Mouse (Mus musculus) left cerebral cortex, postnatal 25 days (tissue): Measurements from ENCODE around the gene Narf. TPM values are rescaled to one million over a fixed set of nuclear protein-coding genes. Genes with fewer than 3 reads are reported as not detected.

Experiments used
- DNase-seq, 2 experiments: peaks; one replicate each; pipeline ENCODE4 v3.0.0; 2022; ENCODE audit warnings: low spot score in 2 of 2, mixed read lengths in 1 of 2
- intact Hi-C: fragments of 180-260 bp; cut with DNase I; formaldehyde crosslinking; loops from one replicate; pipeline ENCODE4 v1.15.1; 2025
- total RNA-seq, 2 experiments: library from RNA; stranded (reverse); gene quantifications; 2 replicates each; pipeline ENCODE4 v1.2.3; 2021

Narf gene
- total RNA-seq, 2 experiments from 2014 or later: 58.2 to 58.3 TPM

DNA sequence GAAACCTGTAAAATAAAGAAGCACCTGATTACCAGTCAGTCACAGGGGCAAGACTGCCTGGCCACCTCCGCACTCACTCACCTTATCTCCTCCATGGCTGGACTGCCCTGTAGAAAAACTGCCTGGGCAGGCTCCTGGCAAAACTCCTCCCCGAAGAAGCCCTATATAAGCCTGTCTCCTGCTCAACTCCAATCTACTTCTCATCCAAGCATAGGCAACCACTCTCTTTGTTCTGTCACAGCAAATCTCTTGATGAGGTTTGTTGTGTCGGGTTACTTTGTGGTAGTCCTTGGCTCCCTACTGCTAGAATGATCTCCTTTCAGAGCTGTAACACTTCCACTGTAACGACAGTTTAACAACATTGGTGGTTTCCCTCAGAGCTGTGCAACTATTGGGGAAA lies 4.3 kb upstream of the Narf start:
- intact Hi-C loops: no loop called here
- DNase-seq: no peak

DNA sequence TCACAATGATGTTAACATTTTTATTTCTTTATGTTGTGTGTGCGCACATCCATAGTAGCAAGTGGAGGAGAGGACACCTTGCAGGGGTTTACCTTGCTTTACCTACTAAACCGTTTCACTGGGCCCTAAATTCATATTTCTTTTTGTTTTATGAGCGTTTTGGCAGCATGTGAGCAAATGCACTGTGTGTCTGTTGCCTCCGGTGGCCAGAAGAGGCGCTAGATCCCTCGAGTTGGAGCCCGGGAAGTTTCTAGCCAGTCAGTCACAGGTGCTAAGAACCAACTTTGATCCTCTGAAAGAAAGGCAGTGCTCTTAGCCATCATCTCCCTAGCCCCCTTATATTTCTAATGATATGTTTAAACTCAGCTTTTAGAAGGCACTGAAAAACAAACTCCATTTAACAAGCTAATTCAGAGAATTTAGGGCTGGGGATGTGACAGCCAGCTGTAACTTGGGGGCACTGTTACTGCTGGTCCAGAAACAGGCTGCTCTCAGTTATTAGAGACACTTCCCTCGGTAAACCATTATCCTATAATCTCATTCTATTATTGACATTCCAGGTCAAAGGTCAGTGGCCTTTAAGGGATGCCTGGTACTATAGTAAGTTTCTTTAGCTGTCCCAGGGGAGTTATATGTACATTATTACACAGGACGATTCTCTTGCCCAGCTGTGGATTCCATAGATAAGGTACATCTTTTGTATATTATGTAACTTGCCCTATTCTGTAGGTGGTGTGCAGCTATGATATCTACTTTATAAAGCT lies 1.4 kb upstream of the Narf start:
- intact Hi-C loops: loop anchor here (2.0 kb wide), 2 partner anchors 31 to 55 kb away; partner anchors contain the start of genes Hexdc and Ogfod3
- DNase-seq: no peak

DNA sequence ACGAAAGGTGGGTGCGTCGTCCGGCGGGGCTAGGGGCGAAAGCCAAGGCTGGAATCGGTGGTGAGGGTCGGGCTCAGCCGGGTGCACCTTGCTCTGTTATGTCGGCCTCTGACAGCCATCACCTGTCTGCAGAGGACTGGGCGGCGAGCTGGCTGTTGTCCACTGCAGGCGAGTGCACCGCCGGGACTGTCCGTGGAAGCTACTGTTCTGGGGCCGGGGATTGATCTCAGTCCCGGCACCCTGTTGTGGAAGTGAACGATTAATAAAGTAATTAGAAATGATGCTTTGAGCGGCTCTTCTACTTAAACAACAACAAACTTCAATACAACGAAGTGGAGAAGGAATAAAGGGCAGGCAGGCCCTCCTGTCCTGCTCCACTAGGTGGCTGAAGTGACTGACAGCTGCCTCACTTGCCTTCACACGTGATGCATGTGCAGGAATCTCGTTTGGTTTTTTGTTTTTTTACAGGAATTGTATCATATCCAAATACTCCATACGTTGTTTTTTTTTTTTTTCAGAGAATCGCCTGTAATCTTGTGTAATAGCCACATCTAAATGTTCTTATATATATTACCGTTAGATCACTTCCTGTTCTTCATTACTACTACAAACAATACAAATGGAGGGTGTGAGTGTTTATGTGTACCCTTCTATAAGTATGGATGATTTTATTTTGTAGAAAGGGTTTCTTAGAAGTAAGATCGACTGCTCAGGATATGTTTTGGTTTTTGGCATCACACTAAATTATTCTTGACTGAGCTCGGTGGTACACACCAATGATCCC lies 484 bp downstream of the Narf start:
- DNase-seq: peak; percentile 36 to 38
- intact Hi-C loops: loop anchor here (2.0 kb wide), 2 partner anchors 33 to 53 kb away; partner anchors contain the start of genes Hexdc and Ogfod3

DNA sequence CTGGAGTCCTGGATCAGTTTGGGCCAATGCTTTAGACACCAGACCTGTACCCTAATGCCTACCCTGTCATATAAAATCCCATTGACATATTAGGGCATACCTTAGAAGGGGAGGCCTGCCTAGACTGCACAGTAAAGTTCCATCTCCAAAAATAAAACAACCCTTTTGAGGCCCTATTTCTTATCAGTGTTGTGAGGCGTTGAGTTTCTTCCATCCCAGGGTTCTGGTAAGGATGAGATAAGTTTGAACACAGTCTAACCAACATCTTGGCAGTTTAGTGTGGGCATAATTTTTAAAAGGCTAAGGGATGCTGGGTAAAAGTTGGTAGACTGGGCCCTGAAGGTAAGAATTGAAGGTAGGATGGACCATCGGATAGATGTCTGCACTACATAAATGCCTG lies 2.6 kb downstream of the Narf start:
- no peak for DNase-seq
- intact Hi-C loops: no loop called here

DNA sequence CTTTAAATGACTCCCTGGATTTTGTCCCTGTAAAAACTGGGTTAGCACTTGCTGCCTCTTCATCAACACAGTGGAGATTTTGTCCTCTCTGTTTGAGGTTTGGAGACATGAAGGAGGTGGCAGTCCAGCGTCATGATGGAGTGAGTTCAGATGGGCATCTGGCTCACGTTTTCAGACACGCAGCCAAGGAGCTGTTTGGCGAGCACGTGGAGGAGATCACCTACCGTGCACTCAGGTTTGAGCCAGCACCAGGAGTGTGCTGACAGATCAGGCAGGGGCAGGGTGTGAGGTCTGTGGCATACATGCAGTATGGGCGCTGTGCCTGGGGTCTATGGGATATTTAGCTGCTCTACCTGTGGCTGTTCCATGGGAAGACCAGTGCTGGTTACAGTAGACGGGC lies 13.1 kb downstream of the Narf start:
- DNase-seq: no peak
- intact Hi-C loops: no loop called here

DNA sequence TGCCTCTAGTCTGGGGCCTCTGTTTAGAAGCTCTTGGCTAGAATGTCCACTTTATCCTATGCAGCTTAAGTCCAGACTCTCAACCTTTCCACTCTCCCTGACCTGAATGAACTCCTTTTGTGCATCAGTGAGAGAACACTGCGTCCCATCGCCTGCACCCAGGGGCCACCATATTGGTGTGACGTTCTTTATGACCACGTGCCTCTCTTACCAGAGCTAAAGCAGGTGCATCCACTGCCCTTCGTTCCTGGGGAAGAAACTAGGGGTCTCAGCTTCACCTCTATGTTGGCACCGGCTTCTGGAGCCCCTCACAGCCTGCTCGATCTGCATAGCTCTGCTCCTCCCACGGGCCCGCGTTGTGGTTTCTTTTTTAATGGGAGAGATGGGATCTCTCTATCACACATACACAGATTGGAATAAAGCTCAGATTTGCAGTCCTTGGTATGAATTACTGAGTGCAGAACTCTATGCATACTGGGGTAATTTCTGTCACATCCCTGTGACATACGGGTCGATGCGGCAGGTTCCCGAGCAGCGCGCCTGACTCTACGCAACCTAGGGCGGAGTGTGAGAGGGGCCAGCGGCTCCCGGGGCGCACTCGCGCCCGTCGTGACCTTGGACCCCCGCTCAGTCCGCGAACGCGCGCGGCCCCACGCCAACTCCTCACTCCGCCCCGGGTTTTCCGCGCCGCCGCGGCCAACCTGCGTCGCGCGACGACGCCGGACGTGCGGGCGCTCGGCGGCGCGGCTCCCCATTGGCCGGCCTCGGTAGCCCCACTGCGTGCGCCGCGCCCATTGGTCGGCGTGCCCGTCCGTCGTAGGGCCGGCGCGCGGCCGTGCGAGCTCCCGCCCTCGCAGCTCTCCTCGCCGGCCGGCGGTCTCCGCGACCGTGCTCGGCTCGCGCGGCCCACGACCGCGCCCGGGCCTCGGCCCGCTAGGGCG lies 22.4 kb downstream of the Narf start, which contains the start of gene Foxk2:
Foxk2 (plus strand) TSS at position 831 of the 941 bp plus-strand sequence.
- intact Hi-C loops: no loop called here

DNA sequence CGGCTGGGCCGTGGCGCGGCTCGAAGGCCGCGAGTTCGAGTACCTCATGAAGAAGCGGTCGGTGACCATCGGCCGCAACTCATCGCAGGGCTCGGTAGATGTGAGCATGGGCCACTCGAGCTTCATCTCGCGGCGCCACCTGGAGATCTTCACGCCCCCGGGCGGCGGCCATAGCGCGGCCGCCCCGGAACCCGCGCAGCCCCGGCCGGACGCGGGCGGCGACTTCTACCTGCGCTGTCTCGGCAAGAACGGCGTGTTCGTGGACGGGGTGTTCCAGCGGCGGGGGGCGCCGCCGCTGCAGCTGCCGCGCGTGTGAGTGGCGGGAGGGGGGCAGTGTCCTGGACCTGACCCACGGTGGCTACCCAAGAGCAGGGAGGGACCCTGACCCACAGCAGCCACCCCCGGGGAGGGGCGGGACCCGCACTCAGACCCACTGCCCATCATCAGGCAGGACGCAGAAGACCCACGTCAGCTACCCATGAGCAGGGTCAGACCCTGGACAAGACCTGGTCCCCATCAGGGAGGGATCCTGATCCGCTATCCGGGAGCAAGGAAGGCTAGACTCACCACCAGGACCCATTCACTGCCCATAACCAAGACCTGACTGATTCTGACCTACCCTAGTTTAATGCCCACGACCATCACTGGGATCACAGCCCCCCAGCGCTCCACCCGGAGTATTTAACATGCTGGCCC lies 23.3 kb downstream of the Narf start:
- intact Hi-C loops: no loop called here
- DNase-seq: peak; percentile 16 to 26

More for the DNA sequence above, 22.4 kb downstream of the Narf start, which contains the start of gene Foxk2:
- DNase-seq: peak; percentile 91 to 93

DNA sequence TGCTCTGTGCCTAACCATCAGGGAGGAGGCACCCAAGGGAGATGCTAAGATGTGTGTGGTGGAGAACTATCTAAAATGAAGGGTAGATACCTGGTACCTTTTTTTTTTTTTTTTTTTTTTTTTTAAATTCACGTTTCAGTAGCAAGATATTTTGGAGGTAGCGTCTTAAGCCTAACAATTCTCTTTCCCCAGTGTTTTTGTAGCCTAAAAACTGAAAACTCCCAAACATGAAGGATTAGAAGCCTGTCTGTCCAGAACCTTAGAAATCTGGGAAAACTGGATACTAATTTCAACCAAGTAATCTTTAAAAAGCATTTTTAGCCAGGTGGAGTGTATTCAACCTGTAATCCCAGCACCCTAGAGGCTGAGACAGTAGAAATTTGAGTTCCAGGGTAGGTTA lies 24.0 kb downstream of the Narf start:
- intact Hi-C loops: no loop called here
- no peak for DNase-seq

DNA sequence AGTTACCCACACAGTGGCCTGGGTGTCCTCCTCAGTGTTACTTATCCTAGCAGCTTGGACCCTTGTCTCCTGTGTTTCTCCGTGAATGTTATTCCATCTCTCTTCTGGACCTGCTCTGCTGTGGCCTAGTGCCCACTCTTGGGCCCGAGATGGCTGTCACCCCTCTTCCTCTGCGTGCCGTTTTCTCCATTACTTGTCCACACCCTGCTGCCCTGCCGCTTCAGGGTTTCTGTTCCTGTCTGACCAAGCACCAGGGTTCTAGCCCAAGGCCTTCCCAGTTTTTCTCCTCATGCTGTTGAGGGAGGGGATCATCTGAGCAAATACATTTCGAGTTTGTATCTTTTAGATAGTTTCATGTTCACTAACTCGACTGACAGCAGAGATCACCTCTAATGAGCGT lies 40.5 kb downstream of the Narf start:
- no peak for DNase-seq
- intact Hi-C loops: no loop called here

DNA sequence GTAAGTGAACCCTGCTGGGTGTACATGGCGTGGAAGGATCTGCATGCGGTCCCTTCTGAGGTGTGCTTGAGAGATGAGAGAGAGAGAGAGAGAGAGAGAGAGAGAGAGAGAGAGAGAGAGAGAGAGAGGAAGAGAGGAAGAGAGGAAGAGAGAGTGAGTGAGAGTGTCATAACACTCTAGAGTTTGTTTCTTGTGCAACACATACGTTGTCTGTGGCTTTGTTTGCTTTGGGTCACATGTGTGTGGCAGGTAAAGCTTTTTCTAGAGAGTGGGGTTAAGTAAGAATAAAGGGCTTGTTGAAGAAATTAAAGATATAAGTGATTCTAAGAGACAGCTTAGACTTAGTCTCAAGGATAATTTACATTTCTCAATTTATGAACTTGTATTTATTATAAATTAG lies 41.0 kb downstream of the Narf start:
- intact Hi-C loops: no loop called here
- DNase-seq: no peak

DNA sequence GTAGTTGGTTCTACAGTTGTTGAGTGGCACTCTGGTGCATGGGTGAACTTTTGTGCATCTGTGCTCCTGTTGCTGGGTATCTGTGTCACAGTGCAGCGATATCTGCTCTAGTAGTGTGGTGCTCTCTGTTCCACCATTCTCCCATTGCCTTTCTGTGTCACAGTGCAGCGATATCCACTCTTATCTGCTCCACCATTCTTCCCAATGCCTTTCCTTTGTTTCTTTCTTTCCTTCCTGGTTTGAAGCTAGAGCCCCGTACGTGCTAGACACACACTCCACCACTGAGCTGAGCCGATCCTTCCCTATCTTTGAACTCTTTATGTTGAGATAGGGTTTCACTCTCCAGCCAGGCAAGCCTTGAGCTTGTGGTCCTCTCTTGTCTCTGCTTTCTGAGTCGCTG lies 45.9 kb downstream of the Narf start:
- no peak for DNase-seq
- intact Hi-C loops: no loop called here

DNA sequence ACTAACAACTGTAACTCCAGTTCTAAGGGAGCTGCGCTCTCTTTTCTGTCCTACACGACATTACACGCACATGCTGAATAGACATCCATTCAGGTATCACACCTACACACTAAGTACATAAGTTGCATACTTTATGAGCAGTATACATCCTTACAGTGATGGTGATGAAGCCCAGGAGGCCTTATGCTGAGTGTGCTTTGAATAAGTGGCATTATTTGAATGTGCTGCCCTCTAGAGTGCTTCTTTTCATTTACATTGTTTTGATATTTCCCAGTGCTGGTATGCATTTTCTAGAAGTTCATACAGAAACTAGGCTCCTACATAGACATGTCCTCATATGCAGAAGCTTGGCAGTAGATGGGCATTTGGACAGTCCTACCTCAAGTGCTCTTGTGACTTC lies 52.8 kb downstream of the Narf start:
- DNase-seq: no peak
- intact Hi-C loops: loop anchor here (2.0 kb wide), 1 partner anchor 53 kb away; the partner anchor contains the start of gene Narf

DNA sequence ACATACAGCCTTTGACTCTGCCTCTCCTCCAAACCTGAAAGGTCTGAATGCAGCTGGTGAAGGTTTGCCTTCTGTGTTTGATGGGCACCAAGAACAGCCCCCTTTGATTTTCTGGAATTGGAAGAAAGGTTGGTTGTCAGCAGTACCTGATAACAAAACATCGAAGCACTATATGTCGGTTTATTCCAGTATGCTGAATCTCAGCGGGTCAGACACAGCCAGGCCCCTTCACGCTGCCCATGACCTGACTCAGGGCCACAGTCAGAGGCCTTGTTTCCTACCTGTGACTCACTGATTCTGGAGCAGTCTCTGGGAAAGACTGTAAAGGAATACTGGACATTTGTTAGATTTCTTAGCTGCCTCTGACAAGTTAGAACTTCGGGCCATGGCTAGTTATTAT lies 57.7 kb downstream of the Narf start:
- intact Hi-C loops: no loop called here
- DNase-seq: no peak

DNA sequence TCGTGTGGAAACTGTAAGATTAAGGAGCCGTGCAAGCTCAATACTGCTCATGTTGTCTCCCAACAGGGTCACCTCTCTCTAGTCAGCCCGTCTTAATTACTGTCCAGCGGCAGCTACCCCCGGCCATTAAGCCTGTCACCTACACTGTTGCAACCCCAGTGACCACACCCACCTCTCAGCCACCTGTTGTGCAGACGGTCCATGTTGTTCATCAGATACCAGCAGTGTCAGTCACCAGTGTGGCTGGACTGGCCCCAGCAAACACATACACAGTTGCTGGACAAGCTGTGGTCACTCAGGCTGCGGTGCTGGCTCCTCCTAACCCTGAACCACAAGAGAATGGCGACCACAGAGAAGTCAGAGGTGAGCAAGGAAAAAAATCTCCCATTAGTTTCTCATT lies 61.4 kb downstream of the Narf start:
- intact Hi-C loops: no loop called here
- DNase-seq: no peak

DNA sequence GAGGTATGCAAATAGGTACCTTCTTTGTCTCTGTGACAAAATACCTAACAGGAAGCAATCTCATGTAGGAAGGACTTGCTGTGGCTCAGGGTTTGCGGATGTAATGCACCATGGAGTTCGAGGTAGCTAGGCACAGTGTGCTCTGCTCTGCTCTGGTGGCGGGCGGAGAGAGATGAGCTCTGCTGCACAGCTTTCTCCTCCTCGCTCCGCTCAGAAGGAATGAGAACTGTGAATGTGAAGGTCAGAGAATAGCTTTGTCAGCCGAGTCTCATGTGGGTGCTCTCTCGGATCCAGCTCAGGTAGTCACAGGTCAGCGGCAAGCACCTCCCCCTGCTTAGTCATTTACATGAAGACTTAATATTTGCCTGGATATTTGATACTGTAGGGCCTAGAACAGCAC lies 63.2 kb downstream of the Narf start:
- intact Hi-C loops: no loop called here
- DNase-seq: no peak

DNA sequence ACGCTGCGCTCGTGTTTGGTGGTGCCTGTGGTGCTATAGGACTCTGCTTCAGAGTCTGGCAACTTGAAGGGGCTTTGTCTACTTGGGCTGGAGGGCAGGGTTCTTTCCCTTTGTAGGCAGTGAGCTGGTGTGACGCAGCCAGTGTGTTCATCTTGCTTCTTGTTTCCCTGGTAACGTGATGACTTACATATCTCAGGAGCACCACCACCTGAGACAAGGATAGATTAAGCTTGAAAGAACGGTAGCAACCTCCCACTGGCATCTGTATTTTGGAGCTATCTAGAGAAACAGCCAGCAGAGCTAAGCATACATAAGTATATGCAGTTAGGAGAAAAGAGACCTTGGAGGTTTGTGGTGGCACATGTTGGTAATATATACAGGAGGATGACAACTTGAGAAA lies 68.3 kb downstream of the Narf start:
- intact Hi-C loops: no loop called here
- DNase-seq: peak; percentile 57 to 95
